Mouse (Mus musculus): ENCODE measurements around the gene Fam186b. TPM values are rescaled to one million over a fixed set of nuclear protein-coding genes. Genes with fewer than 3 reads are reported as not detected.

Fam186b gene
- 0.13 and 0.16 TPM in 2 replicates for polyA plus RNA-seq (2015; fragmentation: Nextera tagmentation; extraction: Ambion mirVana)

- WGBS: 2% methylated on average over 14 of the region's 17 CpGs
- ATAC-seq (replicated peaks; ENCODE audit: extremely low read depth, insufficient read depth, low FRiP score): peak; percentile 4
- Histone ChIP-seq H3K27ac (ENCODE audit: low read length) (peak within 1 kb of the TSS; percentile 84), H3K9ac (ENCODE audit: low read length) (peak within 1 kb of the TSS; percentile 85), H3K9me3 (replicated peaks; ENCODE audit: control insufficient read depth, low read length) (no peaks in the 10 kb centered on the region), H3K4me3 (ENCODE audit: low read length) (peak within 1 kb of the TSS; percentile 78), H3K27me3 (ENCODE audit: control insufficient read depth, insufficient read depth, low read length) (no peaks in the 10 kb centered on the region), H3K4me2 (ENCODE audit: low read depth, low read length) (peak within 1 kb of the TSS; percentile 82), H3K4me1 (ENCODE audit: control insufficient read depth, insufficient read depth, low read length) (peaks cover 14% of the 10 kb centered on the region), H3K36me3 (ENCODE audit: control insufficient read depth, insufficient read depth) (no peaks in the 10 kb centered on the region)
These were observed at the start of gene Fam186b for GRCm38 (mm10) chr15:99295484-99295981. TSS of gene Fam186b (minus strand) at chr15:99295888.

- WGBS: 54% methylated on average over 4 of the region's 4 CpGs
- Histone ChIP-seq H3K27ac (ENCODE audit: low read length) (peak overlapping the region; percentile 91), H3K9me3 (replicated peaks; ENCODE audit: control insufficient read depth, low read length) (no peaks in the 10 kb centered on the region), H3K4me2 (ENCODE audit: low read depth, low read length) (no peak overlapping the region), H3K9ac (ENCODE audit: low read length) (no peak overlapping the region), H3K4me1 (ENCODE audit: control insufficient read depth, insufficient read depth, low read length) (peaks cover 61% of the 10 kb centered on the region), H3K36me3 (ENCODE audit: control insufficient read depth, insufficient read depth) (no peaks in the 10 kb centered on the region), H3K4me3 (ENCODE audit: low read length) (no peak overlapping the region), H3K27me3 (ENCODE audit: control insufficient read depth, insufficient read depth, low read length) (no peaks in the 10 kb centered on the region)
- no peak for ATAC-seq (replicated peaks; ENCODE audit: extremely low read depth, insufficient read depth, low FRiP score)
These were observed 49.3 kb upstream of the Fam186b start for GRCm38 (mm10) chr15:99344961-99345360.

- Histone ChIP-seq H3K4me3 (ENCODE audit: low read length) (no peak overlapping the region), H3K4me1 (ENCODE audit: control insufficient read depth, insufficient read depth, low read length) (peaks cover 66% of the 10 kb centered on the region), H3K36me3 (ENCODE audit: control insufficient read depth, insufficient read depth) (no peaks in the 10 kb centered on the region), H3K27me3 (ENCODE audit: control insufficient read depth, insufficient read depth, low read length) (no peaks in the 10 kb centered on the region), H3K4me2 (ENCODE audit: low read depth, low read length) (peak overlapping the region; percentile 46), H3K27ac (ENCODE audit: low read length) (peak overlapping the region; percentile 91), H3K9ac (ENCODE audit: low read length) (peak overlapping the region; percentile 67), H3K9me3 (replicated peaks; ENCODE audit: control insufficient read depth, low read length) (no peaks in the 10 kb centered on the region)
- WGBS: 45% methylated on average over 8 of the region's 8 CpGs
- ATAC-seq (replicated peaks; ENCODE audit: extremely low read depth, insufficient read depth, low FRiP score): peak; percentile 12; the same call in 1 of the 2 replicates
These were observed 48.6 kb upstream of the Fam186b start for GRCm38 (mm10) chr15:99344148-99344870.

- no peaks in the 10 kb centered on the region for H3K27me3 ChIP-seq (ENCODE audit: control insufficient read depth, insufficient read depth, low read length)
- peak overlapping the region; percentile 91 for H3K27ac ChIP-seq (ENCODE audit: low read length)
- H3K4me3 ChIP-seq (ENCODE audit: low read length): no peak overlapping the region; the same call in 1 of the 2 replicates
- peak overlapping the region; percentile 46 for H3K4me2 ChIP-seq (ENCODE audit: low read depth, low read length)
- H3K9ac ChIP-seq (ENCODE audit: low read length): peak overlapping the region; percentile 67
- no peaks in the 10 kb centered on the region for H3K36me3 ChIP-seq (ENCODE audit: control insufficient read depth, insufficient read depth)
- no peaks in the 10 kb centered on the region for H3K9me3 ChIP-seq (replicated peaks; ENCODE audit: control insufficient read depth, low read length)
- ATAC-seq (replicated peaks; ENCODE audit: extremely low read depth, insufficient read depth, low FRiP score): peak; percentile 89
- WGBS: 19% methylated on average over 5 of the region's 5 CpGs
- H3K4me1 ChIP-seq (ENCODE audit: control insufficient read depth, insufficient read depth, low read length): peaks cover 68% of the 10 kb centered on the region
These were observed 47.9 kb upstream of the Fam186b start for GRCm38 (mm10) chr15:99343414-99344147.

- no peaks in the 10 kb centered on the region for H3K36me3 ChIP-seq (ENCODE audit: control insufficient read depth, insufficient read depth)
- no peak overlapping the region for H3K4me3 ChIP-seq (ENCODE audit: low read length)
- WGBS: 44% methylated on average over 9 of the region's 9 CpGs
- no peaks in the 10 kb centered on the region for H3K27me3 ChIP-seq (ENCODE audit: control insufficient read depth, insufficient read depth, low read length)
- ATAC-seq (replicated peaks; ENCODE audit: extremely low read depth, insufficient read depth, low FRiP score): no peak
- no peaks in the 10 kb centered on the region for H3K9me3 ChIP-seq (replicated peaks; ENCODE audit: control insufficient read depth, low read length)
- H3K9ac ChIP-seq (ENCODE audit: low read length): peak overlapping the region; percentile 67; the same call in 1 of the 2 replicates
- peak overlapping the region; percentile 91 for H3K27ac ChIP-seq (ENCODE audit: low read length)
- peaks cover 67% of the 10 kb centered on the region for H3K4me1 ChIP-seq (ENCODE audit: control insufficient read depth, insufficient read depth, low read length)
- H3K4me2 ChIP-seq (ENCODE audit: low read depth, low read length): peak overlapping the region; percentile 1; the same call in 1 of the 2 replicates
These were observed 46.7 kb upstream of the Fam186b start for GRCm38 (mm10) chr15:99342194-99342981.

- ATAC-seq (replicated peaks; ENCODE audit: extremely low read depth, insufficient read depth, low FRiP score): no peak
- no peak overlapping the region for H3K9ac ChIP-seq (ENCODE audit: low read length)
- no peaks in the 10 kb centered on the region for H3K36me3 ChIP-seq (ENCODE audit: control insufficient read depth, insufficient read depth)
- H3K27me3 ChIP-seq (ENCODE audit: control insufficient read depth, insufficient read depth, low read length): no peaks in the 10 kb centered on the region
- no peak overlapping the region for H3K4me3 ChIP-seq (ENCODE audit: low read length)
- 62% methylated on average over 3 of the region's 3 CpGs for WGBS
- H3K27ac ChIP-seq (ENCODE audit: low read length): peak overlapping the region; percentile 9
- H3K9me3 ChIP-seq (replicated peaks; ENCODE audit: control insufficient read depth, low read length): no peaks in the 10 kb centered on the region
- peaks cover 75% of the 10 kb centered on the region for H3K4me1 ChIP-seq (ENCODE audit: control insufficient read depth, insufficient read depth, low read length)
- no peak overlapping the region for H3K4me2 ChIP-seq (ENCODE audit: low read depth, low read length)
These were observed 45.4 kb upstream of the Fam186b start for GRCm38 (mm10) chr15:99341102-99341501.

- Histone ChIP-seq H3K27ac (ENCODE audit: low read length) (no peak overlapping the region), H3K9ac (ENCODE audit: low read length) (peak overlapping the region; percentile 28; the same call in 1 of the 2 replicates), H3K4me1 (ENCODE audit: control insufficient read depth, insufficient read depth, low read length) (peaks cover 77% of the 10 kb centered on the region), H3K9me3 (replicated peaks; ENCODE audit: control insufficient read depth, low read length) (no peaks in the 10 kb centered on the region), H3K36me3 (ENCODE audit: control insufficient read depth, insufficient read depth) (no peaks in the 10 kb centered on the region), H3K27me3 (ENCODE audit: control insufficient read depth, insufficient read depth, low read length) (no peaks in the 10 kb centered on the region), H3K4me2 (ENCODE audit: low read depth, low read length) (no peak overlapping the region), H3K4me3 (ENCODE audit: low read length) (no peak overlapping the region)
- 50% methylated on average over 6 of the region's 6 CpGs for WGBS
- ATAC-seq (replicated peaks; ENCODE audit: extremely low read depth, insufficient read depth, low FRiP score): no peak
These were observed 44.0 kb upstream of the Fam186b start for GRCm38 (mm10) chr15:99339669-99340068.

- Histone ChIP-seq H3K4me3 (ENCODE audit: low read length) (no peak overlapping the region), H3K27me3 (ENCODE audit: control insufficient read depth, insufficient read depth, low read length) (no peaks in the 10 kb centered on the region), H3K4me2 (ENCODE audit: low read depth, low read length) (no peak overlapping the region), H3K9ac (ENCODE audit: low read length) (no peak overlapping the region), H3K36me3 (ENCODE audit: control insufficient read depth, insufficient read depth) (no peaks in the 10 kb centered on the region), H3K9me3 (replicated peaks; ENCODE audit: control insufficient read depth, low read length) (no peaks in the 10 kb centered on the region), H3K27ac (ENCODE audit: low read length) (no peak overlapping the region), H3K4me1 (ENCODE audit: control insufficient read depth, insufficient read depth, low read length) (peaks cover 77% of the 10 kb centered on the region)
- 51% methylated on average over 2 of the region's 2 CpGs for WGBS
- ATAC-seq (replicated peaks; ENCODE audit: extremely low read depth, insufficient read depth, low FRiP score): no peak
These were observed 43.2 kb upstream of the Fam186b start for GRCm38 (mm10) chr15:99338916-99339315.

All from heart, embryonic 16.5 days (tissue).